Mouse (Mus musculus) retina, adult 2 months (tissue): ENCODE measurements around the gene A930033H14Rik.

Experiments
- DNase-seq: peaks from one replicate; pipeline ENCODE4 v3.0.0-alpha.2; 2012; ENCODE audit warnings: low read depth, low spot score

The A930033H14Rik gene

GRCm38 (mm10) chr10:69212542-69213440 lies at the start of gene A930033H14Rik:
TSS of gene A930033H14Rik (minus strand) at chr10:69213098.
- peak; percentile 85 for DNase-seq

GRCm38 (mm10) chr10:69259929-69260328 lies 47.0 kb upstream of the A930033H14Rik start:
- no peak for DNase-seq

- DNase-seq: no peak
These were observed 46.3 kb upstream of the A930033H14Rik start for GRCm38 (mm10) chr10:69259161-69259560.

GRCm38 (mm10) chr10:69258588-69258987 lies 45.7 kb upstream of the A930033H14Rik start:
- DNase-seq: no peak

GRCm38 (mm10) chr10:69257592-69258133 lies 44.8 kb upstream of the A930033H14Rik start:
- DNase-seq: no peak

- DNase-seq: no peak
These were observed 42.7 kb upstream of the A930033H14Rik start for GRCm38 (mm10) chr10:69255594-69255993.

GRCm38 (mm10) chr10:69254390-69254847 lies 41.5 kb upstream of the A930033H14Rik start:
- DNase-seq: no peak

- no peak for DNase-seq
These were observed 40.8 kb upstream of the A930033H14Rik start for GRCm38 (mm10) chr10:69253686-69254080.

- DNase-seq: no peak
These were observed 40.3 kb upstream of the A930033H14Rik start for GRCm38 (mm10) chr10:69253075-69253685.

- no peak for DNase-seq
These were observed 39.5 kb upstream of the A930033H14Rik start for GRCm38 (mm10) chr10:69252112-69253074.

- no peak for DNase-seq
These were observed 38.4 kb upstream of the A930033H14Rik start for GRCm38 (mm10) chr10:69251254-69251653.

GRCm38 (mm10) chr10:69248261-69249160 lies 35.6 kb upstream of the A930033H14Rik start:
- DNase-seq: no peak

GRCm38 (mm10) chr10:69247311-69248033 lies 34.6 kb upstream of the A930033H14Rik start:
- DNase-seq: no peak

GRCm38 (mm10) chr10:69246762-69247161 lies 33.9 kb upstream of the A930033H14Rik start:
- DNase-seq: no peak

- DNase-seq: no peak
These were observed 33.2 kb upstream of the A930033H14Rik start for GRCm38 (mm10) chr10:69245906-69246668.

- DNase-seq: no peak
These were observed 32.3 kb upstream of the A930033H14Rik start for GRCm38 (mm10) chr10:69245151-69245550.

GRCm38 (mm10) chr10:69240530-69240929 lies 27.6 kb upstream of the A930033H14Rik start:
- DNase-seq: no peak

- DNase-seq: no peak
These were observed 25.4 kb upstream of the A930033H14Rik start for GRCm38 (mm10) chr10:69238311-69238710.

GRCm38 (mm10) chr10:69237781-69238180 lies 24.9 kb upstream of the A930033H14Rik start:
- DNase-seq: no peak
